Mouse (Mus musculus) left cerebral cortex, postnatal 10 days (tissue): ENCODE measurements at regions not wholly inside any gene's neighbourhood (a gene's known extent, or its start where the extent isn't known, plus 50 kb on each side); places are given as distances from the start of the nearest gene placed in this dataset.

ENCODE experiments used
- DNase-seq, 2 experiments: peaks; one replicate each; pipeline ENCODE4 v3.0.0; 2021 to 2022; ENCODE audit warnings: low spot score in 2 of 2, mixed read lengths in 1 of 2; ENCODE audit errors: extremely low spot score in 1 of 2
- intact Hi-C: fragments of 180-260 bp; cut with DNase I; formaldehyde crosslinking; loops from one replicate; pipeline ENCODE4 v1.15.1; 2025

GRCm38 (mm10) chr8:93591608-93592301 is 56.1 kb upstream of the Ces5a start:
- DNase-seq = peak; percentile 89 to 90
- intact Hi-C loops = loop anchor here (5.0 kb wide), 2 partner anchors 221 to 341 kb away; no protein-coding TSS in a partner anchor

- DNase-seq = no peak
- intact Hi-C loops = loop anchor here (5.0 kb wide), 2 partner anchors 220 to 340 kb away; no protein-coding TSS in a partner anchor
Measured at GRCm38 (mm10) chr8:93592302-93592651, 56.6 kb upstream of the Ces5a start.

- intact Hi-C loops = no loop called here
- DNase-seq = peak in 1 of 2 experiments; percentile 31
Measured at GRCm38 (mm10) chr8:93598613-93599121, 63.0 kb upstream of the Ces5a start.

GRCm38 (mm10) chr8:93599306-93599705 is 63.7 kb upstream of the Ces5a start:
- intact Hi-C loops = no loop called here
- no peak for DNase-seq

- intact Hi-C loops = no loop called here
- DNase-seq = peak in 1 of 2 experiments; percentile 66
Measured at GRCm38 (mm10) chr8:93599776-93600175, 64.1 kb upstream of the Ces5a start.

- intact Hi-C loops = no loop called here
Measured at GRCm38 (mm10) chr8:93626807-93627526, 91.3 kb upstream of the Ces5a start.

GRCm38 (mm10) chr8:93627626-93628025 is 92.0 kb upstream of the Ces5a start:
- intact Hi-C loops = no loop called here
- no peak for DNase-seq

More at GRCm38 (mm10) chr8:93626807-93627526, 91.3 kb upstream of the Ces5a start:
- peak; percentile 13 to 67 for DNase-seq

GRCm38 (mm10) chr8:93632896-93633295 is 97.3 kb upstream of the Ces5a start:
- peak in 1 of 2 experiments; percentile 24 for DNase-seq
- intact Hi-C loops = no loop called here

- DNase-seq = no peak
- intact Hi-C loops = no loop called here
Measured at GRCm38 (mm10) chr8:93642770-93643169, 107.1 kb upstream of the Ces5a start.

- DNase-seq = peak in 1 of 2 experiments; percentile 18
- intact Hi-C loops = no loop called here
Measured at GRCm38 (mm10) chr8:93643471-93644215, 108.0 kb upstream of the Ces5a start.

GRCm38 (mm10) chr8:93653421-93653820 is 117.8 kb upstream of the Ces5a start:
- intact Hi-C loops = no loop called here
- DNase-seq = no peak

GRCm38 (mm10) chr8:93653913-93654705 is 118.5 kb upstream of the Ces5a start:
- DNase-seq = peak in 1 of 2 experiments; percentile 40
- intact Hi-C loops = no loop called here

- DNase-seq = no peak
- intact Hi-C loops = no loop called here
Measured at GRCm38 (mm10) chr8:93655752-93656151, 120.1 kb upstream of the Ces5a start.

GRCm38 (mm10) chr8:93661739-93662138 is 126.1 kb upstream of the Ces5a start:
- intact Hi-C loops = loop anchor here (5.0 to 10.0 kb wide), 2 partner anchors 151 to 293 kb away; no protein-coding TSS in a partner anchor
- peak; percentile 70 to 83 for DNase-seq

GRCm38 (mm10) chr8:93662219-93662618 is 126.6 kb upstream of the Ces5a start:
- no peak for DNase-seq
- intact Hi-C loops = loop anchor here (5.0 to 10.0 kb wide), 2 partner anchors 150 to 293 kb away; no protein-coding TSS in a partner anchor

- DNase-seq = no peak
- intact Hi-C loops = loop anchor here (5.0 to 10.0 kb wide), 2 partner anchors 148 to 291 kb away; no protein-coding TSS in a partner anchor
Measured at GRCm38 (mm10) chr8:93663851-93664250, 128.2 kb upstream of the Ces5a start.

GRCm38 (mm10) chr8:93668306-93668705 is 132.7 kb upstream of the Ces5a start:
- DNase-seq = no peak
- intact Hi-C loops = loop anchor here (10.0 kb wide), 1 partner anchor 286 kb away; no protein-coding TSS in a partner anchor

- no peak for DNase-seq
- intact Hi-C loops = no loop called here
Measured at GRCm38 (mm10) chr8:93674721-93675120, 135.0 kb upstream of the Gnao1 start.
